Mouse (Mus musculus) hindbrain, postnatal 0 days (tissue): ENCODE data around the gene A930033H14Rik. TPM values are rescaled to one million over a fixed set of nuclear protein-coding genes. Genes with fewer than 3 reads are reported as not detected.
A peak's percentile ranks its signal among the peaks of the same experiment; 100 is the strongest.

Source experiments
- ATAC-seq: fragments of 200-750 bp; cut with Nextera tagmentation; 2 replicates; pipeline ENCODE4 v1.8.0; 2017; ENCODE audit warnings: mild to moderate bottlenecking, moderate TSS enrichment, moderate library complexity
- DNase-seq: peaks from one replicate; pipeline ENCODE4 v3.0.0-alpha.2; 2015; ENCODE audit warnings: low spot score
- H3K27ac ChIP-seq: fragments of 300-500 bp; sonication (generic); 2 replicates; pipeline ENCODE4 v1.5.1; 2014; ENCODE audit warnings: mild to moderate bottlenecking
- H3K27me3 ChIP-seq: fragments of 300-500 bp; sonication (generic); 2 replicates; pipeline ENCODE4 v1.6.1; 2014; ENCODE audit warnings: low read length, mixed read lengths; ENCODE audit not compliant: insufficient read depth
- H3K36me3 ChIP-seq: fragments of 300-500 bp; sonication (generic); 2 replicates; pipeline ENCODE4 v1.6.1; 2014; ENCODE audit warnings: low read length, mixed read lengths; ENCODE audit not compliant: insufficient read depth
- H3K4me1 ChIP-seq: fragments of 300-500 bp; sonication (generic); 2 replicates; pipeline ENCODE4 v1.6.1; 2014; ENCODE audit warnings: antibody characterized with exemption, low read length, mixed read lengths; ENCODE audit not compliant: insufficient read depth
- H3K4me2 ChIP-seq: fragments of 300-500 bp; sonication (generic); 2 replicates; pipeline ENCODE4 v1.6.1; 2014; ENCODE audit warnings: low read depth, mild to moderate bottlenecking, low read length, moderate library complexity, mixed read lengths
- H3K4me3 ChIP-seq: fragments of 300-500 bp; sonication (generic); 2 replicates; pipeline ENCODE4 v1.5.1; 2014; ENCODE audit warnings: low read length
- H3K9ac ChIP-seq: fragments of 300-500 bp; sonication (generic); replicated peaks from 2 replicates; pipeline ENCODE4 v1.6.1; 2014; ENCODE audit warnings: mild to moderate bottlenecking, low read length, moderate library complexity, mixed read lengths
- H3K9me3 ChIP-seq: fragments of 300-500 bp; sonication (generic); 2 replicates; pipeline ENCODE4 v1.6.1; 2016; ENCODE audit warnings: low read length, mixed read lengths
- CTCF ChIP-seq: IDR thresholded peaks from 2 replicates; pipeline ENCODE4 v1.5.1; 2016; ENCODE audit warnings: antibody characterized with exemption, control low read depth, low read depth
- WGBS: fragments of 180-500 bp; shearing (Covaris S2); extraction: QIAGEN DNeasy Blood & Tissue Kit; methylation state at CpG from one replicate; pipeline ENCODE4 v1.1.7; 2014; 5-methylcytosine and 5-hydroxymethylcytosine counted together
- polyA plus RNA-seq: library from polyadenylated mRNA; unstranded; fragments of >200 nt; fragmentation: Nextera tagmentation; extraction: Ambion mirVana; gene quantifications from 2 replicates; pipeline ENCODE4 v1.2.1, GENCODE M21; 2015
- total RNA-seq: library from RNA; depleted of rRNA; stranded (reverse); fragments of >200 nt; gene quantifications from 2 replicates; pipeline ENCODE4 v1.2.3, GENCODE M21; 2014

The A930033H14Rik gene
- total and polyA plus RNA-seq, 2 experiments from 2014 or later, result 0.47 to 1.4 TPM

DNA sequence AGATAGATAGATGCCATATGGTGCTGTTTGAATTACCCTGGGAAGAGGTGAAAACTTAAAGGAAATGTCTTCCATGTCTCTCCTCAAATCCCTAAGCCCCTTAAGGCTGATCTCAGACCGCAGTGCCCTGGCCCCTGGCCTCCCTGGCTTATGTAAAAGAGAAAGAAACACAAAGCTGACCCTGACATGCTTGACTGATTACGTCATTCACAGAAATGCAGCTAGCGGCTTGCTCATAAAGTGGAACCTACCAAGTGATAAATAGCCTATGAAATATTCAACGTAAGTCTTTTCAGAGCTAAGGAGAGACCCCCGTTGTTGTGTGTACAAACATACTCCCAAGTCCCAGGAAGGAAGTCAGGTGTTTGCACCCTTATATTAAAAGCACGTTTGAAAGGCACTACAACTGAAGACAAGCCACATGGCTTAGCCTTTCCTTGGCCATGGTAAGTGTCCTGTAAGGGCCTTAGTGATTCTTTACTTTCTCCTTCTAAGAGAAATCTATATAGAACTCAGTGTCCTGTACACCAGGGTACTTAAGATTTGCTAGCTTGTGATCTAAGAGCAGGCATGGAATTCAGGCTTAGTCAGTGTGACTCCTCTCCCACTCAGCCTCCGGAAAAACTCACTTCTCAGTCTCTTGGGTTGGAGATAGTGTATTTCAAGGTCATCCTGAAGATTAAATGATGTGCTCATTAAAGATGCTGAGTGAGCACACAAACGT, 8.1 kb downstream of the A930033H14Rik start:
- TF ChIP-seq CTCF, result no peak
- ATAC-seq (no peak), DNase-seq (no peak)
- no peak overlapping the region for H3K27ac ChIP-seq
- no peak overlapping the region for H3K4me2 ChIP-seq
- no peak overlapping the region for H3K4me3 ChIP-seq
- H3K4me1 ChIP-seq, result no peaks in the 10 kb centered on the region
- H3K36me3 ChIP-seq, result no peaks in the 10 kb centered on the region
- H3K27me3 ChIP-seq, result no peaks in the 10 kb centered on the region
- 28% methylated on average over 8 of the region's 8 CpGs for WGBS
- H3K9ac ChIP-seq, result no peak overlapping the region
- no peaks in the 10 kb centered on the region for H3K9me3 ChIP-seq

DNA sequence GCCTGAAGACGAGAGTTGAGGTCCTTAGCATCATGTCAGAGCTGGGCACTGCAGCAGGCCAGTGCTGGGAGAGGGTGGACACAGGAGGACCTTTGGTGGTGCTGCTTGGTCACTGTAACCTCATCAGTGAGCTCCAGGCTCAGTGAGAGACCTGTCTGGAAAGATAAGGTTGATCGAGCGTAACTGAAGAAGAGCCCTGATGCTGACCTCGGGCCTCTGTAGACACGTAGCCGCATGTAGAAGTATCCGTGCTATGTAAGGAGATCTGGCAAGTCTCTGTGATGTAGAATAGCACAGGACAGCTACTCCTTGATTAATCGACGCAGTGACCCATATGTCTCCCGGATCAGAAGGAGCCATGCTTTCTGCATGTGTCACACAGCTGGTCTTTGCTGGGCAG, 19.2 kb downstream of the A930033H14Rik start:
- H3K9ac ChIP-seq, result no peak overlapping the region
- H3K4me1 ChIP-seq, result no peaks in the 10 kb centered on the region
- no peaks in the 10 kb centered on the region for H3K9me3 ChIP-seq
- DNase-seq, result no peak
- TF ChIP-seq CTCF, result no peak
- WGBS, result 94% methylated on average over 10 of the region's 10 CpGs
- no peak for ATAC-seq
- H3K4me2 ChIP-seq, result no peak overlapping the region
- no peaks in the 10 kb centered on the region for H3K36me3 ChIP-seq
- no peak overlapping the region for H3K27ac ChIP-seq
- no peaks in the 10 kb centered on the region for H3K27me3 ChIP-seq
- H3K4me3 ChIP-seq, result no peak overlapping the region

DNA sequence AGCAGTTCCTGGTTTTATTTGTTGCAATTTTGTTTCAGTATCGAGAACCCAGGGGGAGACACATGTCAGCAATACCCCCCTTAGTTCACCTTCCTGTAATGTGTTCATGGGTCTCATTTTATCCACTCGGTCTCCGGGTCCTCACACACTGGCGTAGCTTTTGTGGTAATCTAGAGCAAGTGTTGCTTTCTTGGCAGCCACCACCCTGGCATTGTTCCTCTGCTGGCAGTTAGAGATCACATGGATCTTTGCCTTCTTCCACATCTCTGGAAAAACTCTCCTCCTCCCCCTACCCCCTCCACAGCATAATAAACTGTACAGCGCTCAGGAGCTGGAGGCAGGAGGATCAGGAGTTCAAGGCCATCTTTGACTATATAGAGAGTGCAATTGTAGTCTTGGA, 20.6 kb downstream of the A930033H14Rik start:
- no peak for ATAC-seq
- Histone ChIP-seq H3K9ac (no peak overlapping the region), H3K9me3 (no peaks in the 10 kb centered on the region), H3K27me3 (no peaks in the 10 kb centered on the region), H3K36me3 (no peaks in the 10 kb centered on the region), H3K4me2 (no peak overlapping the region), H3K4me1 (no peaks in the 10 kb centered on the region), H3K4me3 (no peak overlapping the region), H3K27ac (no peak overlapping the region)
- no peak for DNase-seq
- 59% methylated on average over 5 of the region's 5 CpGs for WGBS
- no peak for TF ChIP-seq CTCF

DNA sequence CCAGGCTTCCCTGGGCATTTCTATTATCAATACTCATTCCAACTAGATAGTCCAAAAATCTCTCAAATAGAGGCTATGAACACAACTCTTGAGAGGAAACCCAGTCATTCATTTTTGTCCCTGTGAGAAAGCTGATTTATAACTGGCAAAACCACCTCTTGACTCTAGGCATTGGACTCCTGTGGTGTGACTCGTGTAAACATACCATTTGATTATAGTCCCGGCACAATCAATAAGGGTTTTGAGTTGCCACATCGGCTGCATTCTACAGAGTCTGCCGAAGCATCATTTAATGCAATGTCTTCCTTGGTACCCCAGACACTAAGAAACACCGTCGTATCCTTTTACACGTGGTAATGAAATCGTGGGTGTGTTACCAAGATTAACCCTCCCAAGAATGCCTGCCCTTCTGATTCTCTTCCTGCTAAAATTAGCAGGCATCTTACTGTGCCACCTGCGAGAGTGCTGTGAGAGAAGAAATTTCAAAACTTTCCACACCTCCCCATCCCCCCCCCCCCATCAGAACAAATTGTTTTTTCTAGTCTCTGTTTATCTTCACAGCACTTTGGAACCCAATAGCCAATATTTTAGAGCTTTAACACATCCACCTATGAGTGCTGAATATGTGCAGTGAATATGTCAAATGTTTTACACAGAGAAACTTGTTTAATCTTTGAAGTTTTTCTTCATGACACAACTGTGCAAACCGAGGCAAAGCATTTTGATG, 22.3 kb downstream of the A930033H14Rik start:
- H3K27ac ChIP-seq, result no peak overlapping the region
- no peak for ATAC-seq
- 78% methylated on average over 10 of the region's 10 CpGs for WGBS
- DNase-seq, result no peak
- H3K36me3 ChIP-seq, result no peaks in the 10 kb centered on the region
- no peak overlapping the region for H3K4me2 ChIP-seq
- no peaks in the 10 kb centered on the region for H3K4me1 ChIP-seq
- H3K4me3 ChIP-seq, result no peak overlapping the region
- no peaks in the 10 kb centered on the region for H3K27me3 ChIP-seq
- no peaks in the 10 kb centered on the region for H3K9me3 ChIP-seq
- no peak for TF ChIP-seq CTCF
- no peak overlapping the region for H3K9ac ChIP-seq

DNA sequence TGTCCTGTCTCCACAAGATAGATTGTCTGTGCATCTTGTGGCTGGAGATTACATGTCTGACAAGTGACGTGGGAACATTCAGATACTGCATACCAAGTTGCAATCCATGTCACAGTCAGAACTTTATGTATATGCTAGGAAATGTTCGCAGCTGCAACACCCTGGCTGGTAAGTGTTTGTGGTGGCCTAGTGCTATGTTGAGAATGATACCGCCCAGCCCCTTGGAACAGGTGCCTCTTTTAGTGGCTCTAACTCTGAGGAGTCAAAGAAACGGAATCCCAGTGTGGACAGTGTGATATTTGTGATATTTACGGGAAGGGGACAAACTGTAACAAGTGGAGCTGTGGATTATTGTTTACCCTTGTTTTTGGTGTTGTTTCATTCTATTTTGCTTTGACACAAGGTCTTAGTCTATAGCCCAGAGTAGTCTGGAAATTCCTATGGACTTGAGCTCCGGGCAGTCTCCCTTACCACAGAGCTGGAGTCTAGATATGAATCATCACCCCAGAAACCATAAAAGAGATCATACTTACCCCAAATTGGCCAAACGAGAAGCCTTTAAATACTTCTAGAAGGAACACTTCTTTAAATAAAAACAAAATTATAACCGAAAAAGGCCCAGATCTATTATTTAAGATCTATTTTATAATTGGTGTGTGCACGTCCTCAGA, 25.0 kb downstream of the A930033H14Rik start:
- no peak overlapping the region for H3K9ac ChIP-seq
- ATAC-seq (no peak), DNase-seq (no peak)
- no peak overlapping the region for H3K27ac ChIP-seq
- TF ChIP-seq CTCF, result no peak
- WGBS, result 89% methylated on average over 9 of the region's 9 CpGs
- no peak overlapping the region for H3K4me3 ChIP-seq
- no peaks in the 10 kb centered on the region for H3K4me1 ChIP-seq
- H3K9me3 ChIP-seq, result no peaks in the 10 kb centered on the region
- H3K36me3 ChIP-seq, result no peaks in the 10 kb centered on the region
- no peak overlapping the region for H3K4me2 ChIP-seq
- no peaks in the 10 kb centered on the region for H3K27me3 ChIP-seq

DNA sequence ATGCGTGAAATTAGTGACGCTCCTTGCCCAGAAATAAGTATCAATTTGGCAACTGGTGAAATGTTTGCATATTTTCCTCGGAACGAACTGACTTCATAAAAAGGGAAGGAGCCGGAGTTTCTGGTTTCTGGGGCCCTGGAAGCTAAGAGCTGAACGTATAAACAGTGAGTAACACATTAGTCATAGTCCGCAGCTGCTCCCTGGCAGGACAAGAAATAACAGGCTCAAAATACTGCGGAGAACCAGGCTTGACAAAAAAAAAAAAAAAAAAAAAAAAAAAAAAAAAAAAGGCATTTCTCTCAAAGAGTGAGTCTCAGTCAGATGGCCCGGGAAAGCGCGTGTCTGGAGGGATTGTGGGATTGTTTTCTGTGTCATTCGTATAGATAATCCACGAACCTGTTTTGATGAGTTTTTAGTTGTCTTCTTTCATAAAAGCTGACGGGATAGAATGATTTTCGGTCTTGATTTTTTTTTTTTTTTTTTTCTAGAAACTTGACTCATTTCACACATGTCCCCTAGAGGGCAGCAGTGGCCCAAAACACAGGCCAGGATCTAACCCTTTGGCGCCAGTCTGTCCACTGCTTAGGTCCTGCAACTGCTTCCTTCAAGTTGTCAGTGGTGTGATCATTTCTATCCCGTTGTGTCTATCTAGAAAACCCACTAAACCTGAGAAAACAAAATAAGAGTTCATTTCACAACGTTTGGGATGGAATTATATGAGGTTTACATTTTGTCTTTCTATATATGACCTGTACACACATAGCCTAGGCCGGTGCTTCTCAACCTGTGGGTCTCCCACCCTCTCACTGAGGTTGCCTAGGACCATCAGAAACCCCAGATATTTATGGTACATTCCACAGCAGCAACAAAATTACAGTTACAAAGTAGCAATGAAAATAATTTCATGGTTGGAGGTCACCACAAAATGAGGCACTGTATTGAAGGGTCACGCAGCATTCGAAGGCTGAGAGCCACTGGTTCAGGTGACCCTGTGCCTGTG, 26.7 kb downstream of the A930033H14Rik start:
- Histone ChIP-seq H3K4me3 (peak overlapping the region; percentile 33), H3K4me2 (peak overlapping the region; percentile 56), H3K36me3 (no peaks in the 10 kb centered on the region), H3K9me3 (no peaks in the 10 kb centered on the region), H3K27me3 (no peaks in the 10 kb centered on the region), H3K27ac (no peak overlapping the region), H3K4me1 (no peaks in the 10 kb centered on the region), H3K9ac (0 out of 2 replicates have a peak overlapping the region, but pooled peaks have one; percentile 28)
- 17% methylated on average over 21 of the region's 21 CpGs for whole genome bisulfite sequencing
- DNase-seq (peak; percentile 86), ATAC-seq (peak; percentile 79)
- peak; percentile 80 for TF ChIP-seq CTCF
